Mouse (Mus musculus) ES-Bruce4 (cell line): ENCODE data around the gene Ppp1r3a.

Source experiments
- CTCF ChIP-seq: IDR thresholded peaks from one replicate; pipeline ENCODE4 v1.8.1; 2011; ENCODE audit warnings: low read depth, low read length
- POLR2A ChIP-seq: IDR thresholded peaks from one replicate; pipeline ENCODE4 v1.8.1; 2011; ENCODE audit warnings: low read length; ENCODE audit not compliant: insufficient read depth

DNA sequence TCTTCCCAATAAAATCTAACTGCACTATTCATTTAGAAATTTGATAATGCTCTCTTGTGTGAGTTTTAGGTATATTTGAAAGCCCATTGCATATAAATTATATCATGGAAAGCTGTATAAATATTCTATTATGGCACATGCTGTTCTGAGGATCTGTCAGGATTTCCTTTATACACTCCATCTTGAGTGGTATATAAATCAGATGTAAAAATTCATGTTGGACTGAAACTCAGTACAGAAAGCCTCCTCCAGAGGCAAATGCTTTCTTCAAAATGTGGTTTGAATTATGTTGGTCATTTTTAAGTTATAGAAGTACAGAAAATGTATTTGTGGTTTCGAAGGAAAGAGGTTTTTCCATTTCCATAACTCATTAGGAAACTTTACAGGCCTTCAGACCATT, 2.9 kb downstream of the Ppp1r3a start:
- TF ChIP-seq POLR2A: no peak
- no peak for TF ChIP-seq CTCF
